Mouse (Mus musculus) limb, embryonic 15.5 days (tissue): ENCODE results near the gene Nckap1. TPM values are rescaled to one million over a fixed set of nuclear protein-coding genes. Genes with fewer than 3 reads are reported as not detected.
A peak's percentile ranks its signal among the peaks of the same experiment; 100 is the strongest.

Experiments
- ATAC-seq: fragments of 200-750 bp; cut with Nextera tagmentation; 2 replicates; pipeline ENCODE4 v1.8.0; 2017; ENCODE audit warnings: low read depth, moderate TSS enrichment; ENCODE audit not compliant: insufficient number of reproducible peaks, low FRiP score, low TSS enrichment
- H3K27ac ChIP-seq: fragments of 300-500 bp; sonication (generic); 2 replicates; pipeline ENCODE4 v1.5.1; 2015; ENCODE audit warnings: moderate library complexity, mild to moderate bottlenecking, inconsistent platforms
- H3K27me3 ChIP-seq: fragments of 300-500 bp; sonication (generic); 2 replicates; pipeline ENCODE4 v1.6.1; 2015; ENCODE audit warnings: inconsistent platforms
- H3K36me3 ChIP-seq: fragments of 300-500 bp; sonication (generic); 2 replicates; pipeline ENCODE4 v1.6.1; 2015; ENCODE audit warnings: inconsistent platforms
- H3K4me1 ChIP-seq: fragments of 300-500 bp; sonication (generic); 2 replicates; pipeline ENCODE4 v1.6.1; 2015; ENCODE audit warnings: inconsistent platforms
- H3K4me2 ChIP-seq: fragments of 300-500 bp; sonication (generic); 2 replicates; pipeline ENCODE4 v1.6.1; 2015; ENCODE audit warnings: mild to moderate bottlenecking, inconsistent platforms
- H3K4me3 ChIP-seq: fragments of 300-500 bp; sonication (generic); 2 replicates; pipeline ENCODE4 v1.5.1; 2015; ENCODE audit warnings: mild to moderate bottlenecking, inconsistent platforms
- H3K9ac ChIP-seq: fragments of 300-500 bp; sonication (generic); 2 replicates; pipeline ENCODE4 v1.6.1; 2015; ENCODE audit warnings: inconsistent platforms
- H3K9me3 ChIP-seq: fragments of 300-500 bp; sonication (generic); 2 replicates; pipeline ENCODE4 v1.6.1; 2016; ENCODE audit warnings: inconsistent platforms
- WGBS: fragments of 180-500 bp; shearing (Covaris S2); methylation state at CpG from one replicate; pipeline ENCODE4 v1.1.7; 2015; 5-methylcytosine and 5-hydroxymethylcytosine counted together
- polyA plus RNA-seq: library from polyadenylated mRNA; unstranded; fragments of >200 nt; fragmentation: Nextera tagmentation; extraction: Ambion mirVana; gene quantifications from 2 replicates; pipeline ENCODE4 v1.2.1, GENCODE M21; 2015

Nckap1 gene
- polyA plus RNA-seq, result 66.3 and 75.7 TPM in 2 replicates

GRCm38 (mm10) chr2:80581043-80581711 is at the start of gene Nckap1:
Nckap1 (minus strand) TSS chr2:80581380.
- Histone ChIP-seq H3K36me3 (no peaks in the 10 kb centered on the region), H3K27me3 (no peaks in the 10 kb centered on the region), H3K9me3 (no peaks in the 10 kb centered on the region), H3K4me1 (peaks cover 9% of the 10 kb centered on the region), H3K4me3 (peak within 1 kb of the TSS; percentile 84), H3K9ac (peak within 1 kb of the TSS; percentile 91), H3K27ac (peak within 1 kb of the TSS; percentile 99), H3K4me2 (peak within 1 kb of the TSS; percentile 57)
- under 1% methylated on average over 63 of the region's 88 CpGs for WGBS
- peak; percentile 91 for ATAC-seq

GRCm38 (mm10) chr2:80624523-80624922 is 43.3 kb upstream of the Nckap1 start:
- no peaks in the 10 kb centered on the region for H3K4me1 ChIP-seq
- no peak overlapping the region for H3K9ac ChIP-seq
- H3K4me3 ChIP-seq, result no peak overlapping the region
- WGBS, result 92% methylated on average over 4 of the region's 4 CpGs
- ATAC-seq, result no peak
- no peaks in the 10 kb centered on the region for H3K27me3 ChIP-seq
- no peaks in the 10 kb centered on the region for H3K9me3 ChIP-seq
- peaks cover 29% of the 10 kb centered on the region for H3K36me3 ChIP-seq
- H3K4me2 ChIP-seq, result no peak overlapping the region
- H3K27ac ChIP-seq, result no peak overlapping the region

GRCm38 (mm10) chr2:80621921-80622320 is 40.7 kb upstream of the Nckap1 start:
- H3K9me3 ChIP-seq, result no peaks in the 10 kb centered on the region
- WGBS, result 84% methylated on average over 3 of the region's 3 CpGs
- H3K4me2 ChIP-seq, result no peak overlapping the region
- peaks cover 28% of the 10 kb centered on the region for H3K36me3 ChIP-seq
- no peak overlapping the region for H3K9ac ChIP-seq
- no peak overlapping the region for H3K27ac ChIP-seq
- H3K27me3 ChIP-seq, result no peaks in the 10 kb centered on the region
- H3K4me3 ChIP-seq, result no peak overlapping the region
- ATAC-seq, result no peak
- peaks cover 4% of the 10 kb centered on the region; the same call in 1 of the 2 replicates for H3K4me1 ChIP-seq

GRCm38 (mm10) chr2:80618991-80619390 is 37.8 kb upstream of the Nckap1 start:
- Histone ChIP-seq H3K4me1 (peaks cover 4% of the 10 kb centered on the region; the same call in 1 of the 2 replicates), H3K27ac (no peak overlapping the region), H3K9ac (no peak overlapping the region), H3K9me3 (no peaks in the 10 kb centered on the region), H3K4me3 (no peak overlapping the region), H3K4me2 (no peak overlapping the region), H3K27me3 (no peaks in the 10 kb centered on the region), H3K36me3 (peaks cover 9% of the 10 kb centered on the region; the same call in 1 of the 2 replicates)
- no peak for ATAC-seq
- 88% methylated on average over 3 of the region's 3 CpGs for WGBS

GRCm38 (mm10) chr2:80616854-80617737 is 35.9 kb upstream of the Nckap1 start, which contains the start of the genes Dusp19 and Nup35:
Dusp19 (plus strand) TSS chr2:80617045.
Nup35 (plus strand) TSS chr2:80617236.
- 0 out of 2 replicates have a peak, but pooled peaks cover 3% of the 10 kb centered on the region for H3K36me3 ChIP-seq
- H3K4me2 ChIP-seq, result peak within 1 kb of the TSS; percentile 62
- peaks cover 4% of the 10 kb centered on the region; the same call in 1 of the 2 replicates for H3K4me1 ChIP-seq
- peak; percentile 98 for ATAC-seq
- peak within 1 kb of the TSS; percentile 61 for H3K9ac ChIP-seq
- H3K27ac ChIP-seq, result peak within 1 kb of the TSS; percentile 75
- H3K27me3 ChIP-seq, result no peaks in the 10 kb centered on the region
- 2% methylated on average over 21 of the region's 21 CpGs for WGBS
- H3K4me3 ChIP-seq, result peak within 1 kb of the TSS; percentile 63
- no peaks in the 10 kb centered on the region for H3K9me3 ChIP-seq

GRCm38 (mm10) chr2:80612796-80613195 is 31.6 kb upstream of the Nckap1 start:
- Histone ChIP-seq H3K4me3 (no peak overlapping the region), H3K4me1 (peaks cover 1% of the 10 kb centered on the region; the same call in 1 of the 2 replicates), H3K4me2 (no peak overlapping the region), H3K9ac (no peak overlapping the region), H3K36me3 (no peaks in the 10 kb centered on the region), H3K27ac (no peak overlapping the region), H3K9me3 (no peaks in the 10 kb centered on the region), H3K27me3 (no peaks in the 10 kb centered on the region)
- 82% methylated on average over 2 of the region's 2 CpGs for WGBS
- ATAC-seq, result no peak

- no peaks in the 10 kb centered on the region for H3K36me3 ChIP-seq
- H3K9me3 ChIP-seq, result no peaks in the 10 kb centered on the region
- H3K4me3 ChIP-seq, result no peak overlapping the region
- H3K9ac ChIP-seq, result no peak overlapping the region
- no peak overlapping the region for H3K27ac ChIP-seq
- H3K27me3 ChIP-seq, result no peaks in the 10 kb centered on the region
- H3K4me2 ChIP-seq, result no peak overlapping the region
- WGBS, result 61% methylated on average over 1 of the region's 1 CpGs
- no peaks in the 10 kb centered on the region for H3K4me1 ChIP-seq
- ATAC-seq, result no peak
These were observed 31.1 kb upstream of the Nckap1 start for GRCm38 (mm10) chr2:80612286-80612685.

GRCm38 (mm10) chr2:80603771-80604426 is 22.7 kb upstream of the Nckap1 start:
- ATAC-seq, result no peak

GRCm38 (mm10) chr2:80602756-80603155 is 21.6 kb upstream of the Nckap1 start:
- H3K27ac ChIP-seq, result no peak overlapping the region
- H3K4me1 ChIP-seq, result no peaks in the 10 kb centered on the region
- no peak overlapping the region for H3K9ac ChIP-seq
- no peaks in the 10 kb centered on the region for H3K36me3 ChIP-seq
- H3K9me3 ChIP-seq, result no peaks in the 10 kb centered on the region
- H3K27me3 ChIP-seq, result no peaks in the 10 kb centered on the region
- H3K4me2 ChIP-seq, result no peak overlapping the region
- 93% methylated on average over 13 of the region's 13 CpGs for WGBS
- no peak for ATAC-seq
- no peak overlapping the region for H3K4me3 ChIP-seq

More at GRCm38 (mm10) chr2:80603771-80604426, 22.7 kb upstream of the Nckap1 start:
- Histone ChIP-seq H3K4me2 (no peak overlapping the region), H3K9me3 (no peaks in the 10 kb centered on the region), H3K27ac (no peak overlapping the region), H3K4me1 (no peaks in the 10 kb centered on the region), H3K36me3 (no peaks in the 10 kb centered on the region), H3K27me3 (no peaks in the 10 kb centered on the region), H3K4me3 (no peak overlapping the region), H3K9ac (no peak overlapping the region)
- 59% methylated on average over 19 of the region's 19 CpGs for WGBS

- Histone ChIP-seq H3K4me2 (no peak overlapping the region), H3K27ac (no peak overlapping the region), H3K4me3 (no peak overlapping the region), H3K36me3 (no peaks in the 10 kb centered on the region), H3K27me3 (no peaks in the 10 kb centered on the region), H3K9me3 (no peaks in the 10 kb centered on the region), H3K9ac (no peak overlapping the region), H3K4me1 (no peaks in the 10 kb centered on the region)
- ATAC-seq, result no peak
These were observed 19.4 kb upstream of the Nckap1 start for GRCm38 (mm10) chr2:80600611-80601010.

- WGBS, result 93% methylated on average over 3 of the region's 3 CpGs
- Histone ChIP-seq H3K4me3 (no peak overlapping the region), H3K27ac (no peak overlapping the region), H3K9me3 (no peaks in the 10 kb centered on the region), H3K4me2 (no peak overlapping the region), H3K27me3 (no peaks in the 10 kb centered on the region), H3K36me3 (no peaks in the 10 kb centered on the region), H3K9ac (no peak overlapping the region), H3K4me1 (no peaks in the 10 kb centered on the region)
- no peak for ATAC-seq
These were observed 18.7 kb upstream of the Nckap1 start for GRCm38 (mm10) chr2:80599850-80600249.
